Mouse (Mus musculus) monocyte, adult 2 months (primary cell): ENCODE measurements around the gene Polr1d.

ENCODE experiments used
- DNase-seq, 2 experiments: peaks; one replicate each; pipeline ENCODE4 v3.0.0; 2022; ENCODE audit warnings: low spot score in 2 of 2, low read depth in 1 of 2

Polr1d gene

DNA sequence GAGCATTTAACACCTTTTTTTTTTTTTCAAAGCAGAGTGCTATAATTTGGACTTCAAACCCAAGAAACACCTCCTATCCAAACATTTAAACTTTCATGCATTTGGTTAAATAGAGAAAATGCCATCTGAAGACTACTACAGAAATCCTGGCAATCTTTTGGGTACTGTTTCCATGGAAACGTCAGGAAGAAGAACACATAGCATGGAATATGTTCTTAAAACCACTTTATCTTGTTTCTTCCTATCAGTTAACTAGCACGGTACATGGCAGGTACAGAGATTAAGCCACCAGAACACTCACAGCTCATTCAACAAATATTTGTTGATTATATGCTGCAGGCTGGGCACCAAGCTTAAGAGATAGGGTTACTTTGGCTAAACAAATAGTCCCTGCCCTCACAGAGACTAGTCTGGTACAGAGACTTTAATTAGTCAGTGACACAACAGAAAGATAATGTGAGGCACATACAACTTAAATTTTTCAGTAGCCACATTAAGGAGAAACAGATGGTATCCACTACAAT is 22.0 kb upstream of the Polr1d start:
- DNase-seq, result no peak

DNA sequence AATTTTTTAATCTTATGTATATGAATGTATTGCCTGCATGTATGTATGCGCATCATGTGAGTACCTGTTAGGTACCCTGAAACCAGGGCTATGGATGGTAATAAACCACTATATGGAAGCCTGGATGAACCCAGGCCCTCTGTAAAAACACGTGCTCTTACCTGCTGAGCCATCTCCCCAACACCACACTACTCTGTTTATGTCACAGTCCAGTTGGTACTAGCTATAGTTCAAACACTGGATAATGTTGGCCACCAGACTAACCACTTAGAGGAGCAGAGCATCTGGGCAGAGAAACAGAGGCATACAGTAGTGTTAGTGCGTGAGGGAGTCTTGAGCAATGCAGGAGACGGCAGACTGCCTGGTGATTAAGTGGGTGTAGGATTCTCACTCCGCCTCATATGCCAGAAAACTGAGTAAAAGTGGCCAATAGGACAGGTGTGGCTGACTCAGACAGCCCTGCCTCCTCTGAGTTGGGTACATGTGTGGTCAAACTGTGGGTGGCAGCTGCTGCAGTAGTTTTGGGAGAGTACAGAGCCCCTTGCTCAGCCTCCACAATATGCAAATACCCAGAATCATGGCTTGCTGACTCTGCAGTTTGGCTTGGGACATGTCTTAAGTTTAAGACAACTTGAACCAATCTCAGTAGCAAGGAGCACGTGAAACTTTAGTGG is 21.1 kb upstream of the Polr1d start:
- DNase-seq, result no peak

DNA sequence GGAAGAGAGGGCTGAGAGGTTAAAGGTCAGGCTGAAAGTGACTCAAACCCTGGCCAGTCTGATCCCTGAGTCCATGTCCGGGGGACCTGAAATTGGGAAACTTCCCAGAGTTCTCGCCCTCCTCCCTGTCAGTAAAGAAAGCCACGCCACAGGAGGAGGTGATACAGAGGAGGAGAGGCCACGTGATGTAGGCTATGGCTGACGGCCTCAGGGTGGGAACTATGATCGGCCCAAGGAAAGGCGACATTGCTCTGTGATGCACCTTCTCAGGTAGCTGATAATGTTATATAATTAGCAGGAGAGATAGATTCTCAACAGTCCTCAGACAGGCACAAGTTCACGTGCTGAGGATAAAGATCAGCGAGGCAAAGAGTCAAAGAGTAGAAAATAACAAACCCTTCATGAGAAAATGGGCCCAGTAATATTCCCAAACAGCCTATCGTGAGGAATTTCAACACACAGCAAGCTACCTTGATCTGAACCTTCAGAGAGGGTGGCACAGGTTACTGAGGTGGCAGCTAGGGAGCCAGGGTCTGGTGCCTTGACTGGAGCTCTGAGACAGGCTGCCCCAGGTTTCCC is 20.0 kb upstream of the Polr1d start:
- DNase-seq, result no peak

DNA sequence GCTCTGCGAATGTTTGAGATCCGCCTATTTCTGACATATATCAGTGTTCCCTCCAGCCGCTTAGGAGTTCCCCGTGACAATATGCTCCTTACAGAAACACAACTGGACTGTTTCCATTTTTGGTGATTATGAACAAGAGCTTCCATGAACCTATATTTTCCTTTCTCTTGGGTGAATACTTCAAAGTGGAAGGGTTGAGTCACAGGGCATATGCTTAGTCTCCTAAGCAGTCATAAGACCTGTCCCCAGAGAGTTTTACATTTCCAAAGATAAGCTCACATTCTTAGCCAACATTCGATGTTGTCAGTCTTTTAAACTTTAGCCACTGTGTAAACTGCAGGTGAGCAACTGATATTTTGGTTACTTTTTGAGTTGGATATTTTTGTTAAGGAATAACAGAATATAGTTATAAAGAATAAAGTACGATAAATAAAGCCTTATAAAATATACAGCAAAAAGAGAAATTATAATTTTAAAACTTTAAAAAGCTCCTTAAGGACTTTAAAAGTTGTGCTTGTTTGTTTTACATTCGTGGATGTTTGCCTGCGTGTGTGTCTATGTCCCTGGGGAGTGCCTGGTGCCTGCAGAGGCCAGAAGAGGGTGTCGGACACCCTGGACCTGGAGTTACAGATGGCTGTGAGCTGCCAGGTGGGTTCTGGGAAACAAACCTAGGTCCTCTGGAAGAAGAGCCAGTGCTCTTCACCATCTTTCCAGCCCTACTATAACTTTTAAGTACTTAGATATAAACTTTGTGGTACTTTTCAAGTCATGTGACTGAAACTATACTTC is 19.0 kb upstream of the Polr1d start:
- DNase-seq, result no peak

DNA sequence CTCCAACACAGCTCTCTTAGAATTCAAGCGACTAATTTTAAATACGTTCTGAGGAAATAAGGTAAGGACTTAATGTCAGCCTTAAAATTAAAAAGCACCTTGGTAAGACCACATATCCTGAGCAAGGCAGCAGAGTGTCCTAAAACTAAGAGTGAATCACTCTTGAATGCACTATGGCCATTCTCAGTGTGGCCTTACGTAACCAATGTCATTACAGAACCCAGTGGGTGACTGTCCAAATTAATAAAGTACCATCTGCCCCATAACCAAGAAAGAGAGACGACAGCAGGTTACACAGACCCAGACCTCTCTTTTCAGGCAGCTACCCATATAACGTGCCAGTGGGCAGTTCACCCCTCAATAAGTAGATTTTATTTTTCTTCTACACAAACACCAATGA is 18.2 kb upstream of the Polr1d start:
- no peak for DNase-seq

DNA sequence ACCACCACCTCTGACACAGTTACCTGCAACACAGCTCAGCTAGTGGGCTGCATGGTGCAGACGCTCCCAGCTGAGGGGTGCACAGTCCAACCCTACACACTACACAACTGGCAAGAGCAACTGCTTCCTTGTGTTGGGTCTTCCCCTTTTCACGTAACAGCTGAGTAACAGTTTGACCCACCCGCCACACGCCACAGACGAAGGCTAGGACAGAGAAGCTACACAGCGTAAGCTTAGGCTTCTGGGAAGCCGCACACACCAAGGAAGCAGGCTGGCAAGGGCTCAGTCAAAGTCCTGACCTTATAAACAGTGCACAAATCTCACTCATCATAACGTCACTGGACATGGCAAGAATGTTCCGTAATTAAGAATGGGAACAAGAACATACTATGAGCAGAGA is 17.5 kb upstream of the Polr1d start:
- DNase-seq, result no peak

DNA sequence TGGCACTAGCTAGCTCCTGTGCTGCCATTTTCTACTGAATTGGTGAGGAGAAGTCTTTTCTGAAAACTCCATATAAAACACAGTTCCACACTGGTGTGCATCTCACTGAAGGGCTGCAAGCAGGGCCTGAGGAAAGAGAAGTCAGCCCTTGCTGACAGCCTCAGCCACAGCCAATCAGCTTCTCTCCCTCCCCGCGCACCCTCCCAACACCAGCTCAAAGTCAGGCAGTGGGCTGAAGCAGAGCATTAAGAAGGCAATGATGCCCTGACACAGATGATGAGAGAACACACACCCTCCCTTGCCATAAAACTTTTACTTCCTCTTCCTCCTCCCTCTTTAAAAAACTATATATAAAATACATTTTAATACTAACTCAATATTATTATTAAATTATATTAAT is 16.8 kb upstream of the Polr1d start:
- DNase-seq, result no peak

DNA sequence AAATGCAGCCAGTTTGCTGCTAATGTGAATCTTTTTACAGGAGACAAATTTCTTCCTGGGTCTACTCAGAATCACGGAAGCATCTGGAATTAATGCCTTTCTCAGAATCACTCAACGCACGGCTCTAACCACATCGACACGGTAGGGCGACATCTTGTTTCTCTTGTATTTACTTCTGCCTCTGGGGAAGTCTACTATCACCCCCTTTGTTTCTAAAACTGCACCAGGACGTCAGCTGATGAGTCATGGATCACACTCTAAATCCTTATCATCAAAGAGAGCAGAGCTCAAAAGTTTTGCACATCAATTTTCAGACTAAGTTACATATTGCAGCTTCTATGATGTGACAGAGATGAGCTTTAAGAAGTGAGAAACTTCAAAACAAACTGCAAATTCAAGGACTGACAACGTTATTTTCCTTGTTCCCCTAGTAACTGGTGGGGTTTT is 13.6 kb upstream of the Polr1d start:
- DNase-seq, result no peak

DNA sequence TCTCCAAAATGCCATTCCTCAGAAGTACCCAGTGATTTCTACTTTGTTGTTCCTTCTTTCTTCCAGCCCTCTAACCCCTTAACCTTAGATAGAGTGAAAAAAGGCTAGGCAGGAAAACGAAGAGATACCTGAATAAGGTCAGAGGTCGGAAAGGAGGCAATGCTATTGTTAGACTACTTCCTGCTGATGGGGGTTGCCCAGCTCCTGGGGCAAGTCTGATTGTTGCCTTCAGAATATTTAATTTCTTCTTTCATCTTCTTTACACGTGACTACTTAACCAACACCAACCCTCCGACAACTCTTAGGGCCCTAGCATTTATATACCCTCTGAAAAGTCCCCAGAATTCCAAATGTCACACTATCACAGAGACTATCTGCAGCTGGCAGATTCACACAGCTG is 10.7 kb upstream of the Polr1d start:
- no peak for DNase-seq

DNA sequence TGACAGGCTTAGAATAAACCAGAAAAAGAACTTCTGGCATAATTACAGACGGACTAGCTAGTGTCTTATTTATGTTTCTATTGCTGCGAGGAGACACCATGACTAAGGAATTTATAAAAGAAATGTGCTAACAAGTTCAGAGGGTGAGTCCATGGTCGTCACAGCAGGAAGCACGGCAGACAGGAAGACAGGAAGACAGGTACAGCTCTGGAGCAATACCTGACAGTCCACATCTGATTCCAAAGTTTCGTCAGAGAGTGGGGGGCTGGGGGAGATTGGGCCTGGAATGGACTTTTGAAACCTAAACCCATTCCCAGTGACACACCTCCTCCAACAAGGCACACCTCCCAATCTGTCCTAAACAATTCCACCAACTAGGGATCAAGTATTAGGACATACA is 9.9 kb upstream of the Polr1d start:
- DNase-seq, result no peak

DNA sequence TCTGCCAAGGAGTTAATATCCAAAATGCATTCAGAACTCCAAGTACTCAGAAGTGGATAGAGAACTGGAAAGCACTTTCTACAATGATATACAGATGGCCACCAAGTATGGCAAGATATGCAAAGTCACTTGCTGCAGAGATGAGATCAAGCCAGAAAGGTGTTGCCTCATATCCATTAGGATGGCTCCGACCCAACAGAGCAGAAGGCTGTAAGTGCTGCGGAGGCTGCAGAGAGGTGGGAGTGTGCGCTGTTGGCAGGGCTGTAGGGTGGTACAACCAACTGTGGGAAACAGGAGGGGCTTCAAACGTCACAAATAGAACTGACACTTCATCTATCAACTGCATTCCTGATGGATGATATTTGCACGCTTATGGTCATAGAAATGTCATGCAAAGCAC is 8.0 kb upstream of the Polr1d start:
- DNase-seq, result no peak

DNA sequence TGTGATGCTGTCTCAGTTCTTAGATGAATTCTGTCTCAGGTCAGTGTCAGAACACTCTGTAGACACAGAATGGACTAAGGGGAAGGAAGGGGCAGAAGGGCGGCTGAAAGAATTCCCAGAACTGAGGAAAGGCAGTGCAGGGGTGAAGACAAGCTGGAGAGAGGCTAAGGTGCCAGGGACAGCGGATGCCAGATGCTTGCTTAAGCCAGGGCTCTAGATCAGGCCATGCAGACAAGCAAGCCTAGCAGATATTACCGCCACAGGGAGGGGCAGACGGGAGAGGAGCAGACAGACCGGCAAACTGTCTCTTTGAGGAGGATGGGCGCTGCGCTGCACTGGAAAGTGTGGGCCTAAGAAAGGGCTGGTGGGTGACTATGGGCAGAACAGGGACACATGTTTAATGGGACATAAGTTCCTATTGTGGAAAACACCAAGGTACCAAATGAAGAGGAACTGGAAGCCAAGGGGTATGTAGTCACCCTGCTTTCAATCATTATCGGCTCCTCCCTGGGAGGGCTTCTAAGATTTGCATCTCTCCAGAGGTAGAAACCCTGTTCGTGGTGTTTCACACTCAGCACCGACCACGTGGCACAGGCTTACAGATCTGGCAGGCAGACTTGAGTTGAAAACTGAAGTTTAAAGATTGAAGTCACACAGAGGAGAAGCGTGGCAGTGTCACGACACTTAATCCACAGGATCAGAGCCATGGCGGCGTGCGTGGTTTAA is 5.9 kb upstream of the Polr1d start:
- no peak for DNase-seq

DNA sequence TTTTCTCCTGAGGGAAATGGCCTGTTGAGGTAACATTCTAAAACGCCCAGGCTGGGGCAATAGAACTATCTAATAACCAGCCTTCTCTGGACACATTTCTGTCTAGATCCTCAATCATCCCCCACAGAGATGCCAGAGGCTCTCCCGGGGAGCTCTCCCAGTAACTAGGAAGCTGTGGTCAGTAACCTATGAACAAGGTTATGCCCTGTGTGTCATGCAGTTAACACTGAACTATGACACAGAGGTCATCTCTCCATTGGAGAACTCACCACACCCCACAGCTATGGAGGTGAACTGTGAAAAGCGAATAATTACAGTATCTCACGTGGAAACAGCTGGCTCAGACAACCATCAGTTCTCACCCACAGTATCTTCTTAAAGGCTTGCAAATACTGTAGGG is 5.0 kb upstream of the Polr1d start:
- DNase-seq, result no peak

DNA sequence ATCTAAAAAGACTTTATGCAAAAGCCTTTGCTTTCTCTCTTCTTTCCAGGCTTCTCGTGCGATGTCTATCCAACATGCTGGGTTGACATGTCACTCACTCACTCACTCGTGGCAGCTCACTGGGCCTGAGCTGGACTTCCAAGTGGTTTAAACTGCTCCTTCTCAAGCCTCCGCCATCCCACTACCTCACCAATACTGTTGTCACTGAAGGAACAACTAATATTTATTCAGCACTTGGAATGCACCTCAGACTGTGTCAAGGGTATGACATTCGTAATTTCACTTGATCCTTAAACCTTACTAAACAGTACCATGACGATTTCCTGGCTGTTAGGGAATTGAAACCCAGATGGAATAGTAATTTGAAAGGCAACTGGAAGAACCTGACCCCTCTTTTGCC is 3.0 kb upstream of the Polr1d start:
- DNase-seq, result no peak

DNA sequence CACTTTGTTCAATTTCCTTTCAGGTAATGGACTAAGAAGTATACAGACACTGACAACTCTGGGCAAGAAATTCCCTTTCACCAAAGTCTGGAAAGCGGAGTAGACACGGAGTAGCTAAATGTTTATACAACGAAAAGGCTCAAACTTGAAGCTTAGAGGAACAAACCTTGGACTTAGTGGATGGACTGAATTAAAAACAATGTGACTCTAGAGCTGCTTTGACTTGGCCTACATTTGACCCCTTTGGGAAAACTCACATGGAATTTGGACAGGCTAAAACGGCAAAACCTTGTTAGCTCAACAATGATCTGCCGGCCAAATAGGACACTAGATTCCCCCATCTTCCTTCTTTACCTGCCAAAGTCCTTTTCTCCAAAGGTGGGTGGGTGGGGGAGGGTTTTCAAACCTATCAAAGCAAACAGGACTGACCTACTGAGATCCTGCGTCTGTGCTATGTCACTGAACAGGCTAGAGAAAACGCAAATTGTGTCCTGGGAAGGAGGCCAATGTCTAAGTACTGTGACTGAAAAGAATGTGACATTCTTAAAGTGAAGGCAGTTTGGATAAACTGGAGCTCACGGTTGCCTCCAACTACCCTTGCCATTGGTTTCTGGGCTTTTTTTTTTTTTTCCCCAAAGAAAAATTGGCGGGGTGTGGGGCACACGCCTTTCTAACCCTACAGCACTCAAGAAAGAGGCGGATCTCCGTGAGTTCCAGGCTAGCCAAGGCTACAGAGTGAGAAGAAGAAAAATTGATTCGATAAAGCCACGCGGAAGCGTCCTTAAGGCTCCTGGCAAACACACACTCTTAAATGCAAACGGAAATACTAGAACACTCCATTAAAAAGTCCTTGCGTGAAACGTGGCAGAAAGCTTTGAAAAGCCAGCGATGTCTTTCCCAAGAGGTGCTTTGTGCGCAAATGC is 1.5 kb upstream of the Polr1d start:
- DNase-seq, result no peak

DNA sequence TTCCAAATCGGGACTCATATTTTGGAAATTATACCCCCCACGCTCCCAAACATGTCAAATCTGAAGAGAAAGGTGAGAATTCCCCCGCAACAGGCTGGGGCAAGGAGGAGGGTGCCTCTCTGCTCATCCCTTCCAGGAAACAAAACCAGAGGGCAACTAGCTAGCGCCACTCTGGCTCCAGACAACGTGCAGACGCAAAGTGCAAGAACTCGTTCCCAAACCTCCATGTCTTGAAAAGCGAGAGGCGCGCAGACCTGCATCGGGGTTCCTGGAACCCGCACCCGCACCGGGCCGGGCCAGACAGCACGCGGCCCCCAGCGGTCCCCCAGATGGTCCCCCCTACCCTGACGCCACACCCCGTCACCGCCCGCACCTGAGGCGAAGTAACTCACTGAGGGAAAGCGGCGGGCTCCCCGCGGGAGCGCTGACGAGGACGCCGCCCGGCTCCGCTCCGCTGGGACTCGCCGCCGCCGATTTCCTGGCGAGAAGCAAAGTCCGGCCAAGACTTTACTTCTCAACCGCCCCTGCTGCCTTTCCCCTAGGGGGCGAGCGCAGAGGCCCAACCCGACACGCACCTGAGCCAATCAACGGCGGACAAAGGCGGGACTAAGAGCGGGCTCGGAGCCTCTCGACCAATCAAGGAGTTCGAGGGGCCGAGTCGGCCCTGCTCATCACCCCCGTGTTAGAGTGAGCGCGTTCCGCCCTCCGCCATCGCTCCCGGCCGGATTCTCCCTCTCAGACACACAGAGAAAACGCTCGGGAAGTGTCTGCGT is 638 bp upstream of the Polr1d start, which contains the start of gene Lnx2:
Gene Lnx2, minus strand, starts transcription at position 561 of the 773 bp plus-strand sequence.
- DNase-seq, result peak; percentile 84 to 88

DNA sequence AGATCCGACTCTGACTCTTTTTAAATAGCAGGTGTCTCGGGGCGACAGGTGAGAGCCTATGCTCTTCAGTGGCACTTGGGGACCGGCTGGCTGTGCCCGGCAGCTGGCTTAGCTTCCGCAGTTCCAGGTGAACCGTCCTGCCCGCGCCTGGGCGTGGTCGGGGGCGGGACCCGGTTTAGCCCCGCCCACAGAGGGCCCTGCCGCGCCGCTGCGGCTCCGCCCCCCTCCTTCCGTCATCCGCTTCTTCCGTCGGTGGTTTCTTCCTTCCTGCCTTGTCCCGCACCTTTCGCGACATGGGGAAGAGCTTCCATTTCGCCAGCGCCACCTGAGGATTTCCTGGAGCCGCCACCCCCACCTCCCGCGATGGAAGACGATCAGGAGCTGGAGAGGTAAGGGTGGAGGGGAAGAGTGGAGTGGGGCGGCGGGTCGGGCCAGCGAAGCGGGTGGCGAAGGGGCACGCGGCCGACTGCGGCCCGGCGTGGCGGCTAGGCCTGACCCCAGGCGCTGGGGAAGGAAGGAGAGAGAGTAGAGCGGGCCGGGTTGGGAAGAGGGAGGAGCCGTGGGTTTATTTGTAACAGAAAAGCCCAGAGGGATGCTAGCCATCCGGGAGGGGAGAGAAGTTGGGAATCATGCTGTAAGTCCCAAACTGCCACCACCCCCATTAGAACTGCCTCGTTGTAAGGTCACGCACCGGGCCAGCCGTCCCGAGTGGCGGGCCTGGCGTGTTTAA is 620 bp downstream of the Polr1d start:
- DNase-seq, result peak; percentile 55 to 81

DNA sequence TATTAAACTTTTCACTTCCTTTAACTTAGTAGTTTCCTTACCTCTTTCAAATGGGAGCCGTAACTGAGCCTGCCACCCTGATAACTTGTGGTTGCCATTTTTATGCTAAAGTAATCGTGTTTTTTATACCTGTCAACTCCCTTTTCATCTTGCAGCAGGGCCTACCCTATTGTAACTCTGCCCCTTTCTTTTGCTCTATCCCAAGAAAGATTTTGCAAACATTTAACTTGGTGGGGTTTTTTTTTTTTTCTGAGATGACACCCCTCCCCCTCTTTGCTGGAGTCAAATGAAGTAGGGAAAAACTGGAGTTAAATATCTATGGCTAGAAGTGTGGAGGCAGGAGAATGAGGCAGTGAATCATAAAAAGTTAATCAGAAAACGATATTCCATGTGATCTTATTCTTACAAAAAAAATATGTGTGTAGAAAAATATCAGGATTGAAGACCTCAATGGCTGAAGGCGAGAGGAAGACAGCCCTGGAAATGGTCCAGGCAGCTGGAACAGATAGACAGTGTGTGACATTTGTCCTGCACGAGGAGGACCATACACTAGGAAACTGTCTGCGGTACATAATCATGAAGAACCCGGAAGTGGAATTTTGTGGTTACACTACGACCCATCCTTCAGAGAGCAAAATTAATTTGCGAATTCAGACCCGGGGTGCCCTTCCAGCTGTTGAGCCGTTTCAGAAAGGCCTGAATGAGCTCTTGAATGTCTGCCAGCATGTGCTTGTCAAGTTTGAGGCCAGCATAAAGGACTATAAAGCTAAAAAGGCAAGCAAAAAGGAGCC is 1.5 kb downstream of the Polr1d start:
- no peak for DNase-seq
